Mouse (Mus musculus) forebrain, embryonic 10.5 days (tissue): ENCODE measurements around the gene Hpd. TPM values are rescaled to one million over a fixed set of nuclear protein-coding genes. Genes with fewer than 3 reads are reported as not detected.
"Not testable (repeated sequence)": the region's sequence is repeated elsewhere in the genome, so short reads cannot be mapped to it uniquely, and the experiment has no call there.

ENCODE experiments used
- DNase-seq: peaks from one replicate; pipeline ENCODE4 v3.0.0-alpha.2; 2017; ENCODE audit warnings: low spot score; ENCODE audit errors: extremely low spot score
- H3K27ac ChIP-seq: fragments of 300-500 bp; sonication (generic); 2 replicates; pipeline ENCODE4 v1.5.1; 2016; ENCODE audit warnings: mild to moderate bottlenecking
- H3K27me3 ChIP-seq: fragments of 300-500 bp; sonication (generic); 2 replicates; pipeline ENCODE4 v1.6.1; 2016; ENCODE audit warnings: mild to moderate bottlenecking; ENCODE audit not compliant: poor library complexity, severe bottlenecking
- H3K36me3 ChIP-seq: fragments of 300-500 bp; sonication (generic); replicated peaks from 2 replicates; pipeline ENCODE4 v1.6.1; 2016; ENCODE audit warnings: mild to moderate bottlenecking, moderate library complexity
- H3K4me1 ChIP-seq: fragments of 300-500 bp; sonication (generic); 2 replicates; pipeline ENCODE4 v1.6.1; 2016
- H3K4me3 ChIP-seq: fragments of 300-500 bp; sonication (generic); 2 replicates; pipeline ENCODE4 v1.5.1; 2016; ENCODE audit warnings: mild to moderate bottlenecking, moderate library complexity
- H3K9me3 ChIP-seq: fragments of 300-500 bp; sonication (generic); 2 replicates; pipeline ENCODE4 v1.6.1; 2016; ENCODE audit warnings: mild to moderate bottlenecking, moderate library complexity
- whole genome bisulfite sequencing: fragments of 180-500 bp; shearing (Covaris S2); methylation state at CpG from one replicate; pipeline ENCODE4 v1.1.7; 2016; 5-methylcytosine and 5-hydroxymethylcytosine counted together
- polyA plus RNA-seq: library from polyadenylated mRNA; unstranded; fragments of >200 nt; fragmentation: Nextera tagmentation; extraction: Ambion mirVana; gene quantifications from 2 replicates; pipeline ENCODE4 v1.2.1, GENCODE M21; 2016

Gene Hpd
- polyA plus RNA-seq, 1 experiment from 2014 or later: 0.31 TPM

GRCm38 (mm10) chr5:123200816-123201522 is 18.4 kb upstream of the Hpd start:
- WGBS: 90% methylated on average over 6 of the region's 7 CpGs
- H3K36me3 ChIP-seq, H3K9me3 ChIP-seq, H3K4me1 ChIP-seq, H3K4me3 ChIP-seq, H3K27ac ChIP-seq, DNase-seq, H3K27me3 ChIP-seq: not testable (repeated sequence)

GRCm38 (mm10) chr5:123198523-123198922 is 16.0 kb upstream of the Hpd start:
- WGBS: 85% methylated on average over 4 of the region's 4 CpGs
- no peaks in the 10 kb centered on the region for H3K27me3 ChIP-seq

DNA sequence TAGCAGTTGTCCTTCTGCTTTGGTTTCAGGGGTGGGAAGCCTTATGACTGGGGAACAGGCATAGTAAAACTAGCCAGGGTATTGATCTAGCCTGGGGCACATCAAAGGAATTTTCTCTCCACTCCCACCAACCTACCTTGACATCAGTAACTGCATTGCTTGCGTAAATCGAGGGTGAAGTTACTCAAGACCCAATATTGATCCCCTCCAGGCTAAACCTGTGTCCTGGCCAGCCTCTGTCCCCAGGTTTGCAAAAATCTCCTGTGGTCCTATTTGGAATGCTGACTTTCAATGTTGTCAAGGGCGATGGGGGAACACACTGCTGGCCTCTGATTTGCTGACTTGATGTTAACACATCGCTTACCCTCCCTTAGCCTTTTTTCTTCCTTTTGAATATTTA is 14.2 kb upstream of the Hpd start:
- Histone ChIP-seq H3K36me3 (no peaks in the 10 kb centered on the region), H3K4me3 (no peak overlapping the region), H3K4me1 (0 out of 2 replicates have a peak, but pooled peaks cover 3% of the 10 kb centered on the region), H3K9me3 (no peaks in the 10 kb centered on the region), H3K27ac (no peak overlapping the region), H3K27me3 (no peaks in the 10 kb centered on the region)
- WGBS: 83% methylated on average over 4 of the region's 4 CpGs
- no peak for DNase-seq

More at GRCm38 (mm10) chr5:123198523-123198922, 16.0 kb upstream of the Hpd start:
- H3K4me3 ChIP-seq: no peak overlapping the region
- no peak for DNase-seq
- no peak overlapping the region for H3K27ac ChIP-seq
- H3K4me1 ChIP-seq: no peaks in the 10 kb centered on the region
- no peaks in the 10 kb centered on the region for H3K36me3 ChIP-seq
- H3K9me3 ChIP-seq: no peaks in the 10 kb centered on the region

GRCm38 (mm10) chr5:123195500-123196000 is 13.0 kb upstream of the Hpd start:
- Histone ChIP-seq H3K4me3 (no peak overlapping the region), H3K9me3 (no peaks in the 10 kb centered on the region), H3K36me3 (no peaks in the 10 kb centered on the region), H3K4me1 (0 out of 2 replicates have a peak, but pooled peaks cover 3% of the 10 kb centered on the region), H3K27me3 (no peaks in the 10 kb centered on the region), H3K27ac (no peak overlapping the region)
- 91% methylated on average over 16 of the region's 16 CpGs for WGBS
- DNase-seq: no peak

DNA sequence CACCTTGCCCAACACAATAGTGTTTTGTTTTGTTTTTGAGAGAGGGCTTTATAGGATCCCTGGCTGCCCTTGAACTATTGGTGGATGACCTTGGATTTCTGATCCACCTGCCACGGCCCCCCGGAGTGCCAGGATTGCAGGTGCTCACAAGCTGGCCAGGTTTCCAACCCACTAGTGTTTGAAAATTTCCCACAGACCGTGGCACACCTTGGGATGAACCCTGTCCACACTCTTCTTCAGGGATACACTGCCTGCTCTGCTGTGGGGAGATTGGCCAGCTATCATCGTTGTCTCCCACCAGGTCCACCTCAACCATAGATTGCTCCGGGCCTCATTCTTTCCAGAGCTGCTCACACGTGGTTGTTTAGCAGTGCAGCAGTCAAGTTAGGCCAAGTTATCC is 12.3 kb upstream of the Hpd start:
- Histone ChIP-seq H3K36me3 (no peaks in the 10 kb centered on the region), H3K4me1 (0 out of 2 replicates have a peak, but pooled peaks cover 3% of the 10 kb centered on the region), H3K27ac (no peak overlapping the region), H3K9me3 (no peaks in the 10 kb centered on the region), H3K4me3 (no peak overlapping the region), H3K27me3 (no peaks in the 10 kb centered on the region)
- 88% methylated on average over 6 of the region's 6 CpGs for WGBS
- no peak for DNase-seq

DNA sequence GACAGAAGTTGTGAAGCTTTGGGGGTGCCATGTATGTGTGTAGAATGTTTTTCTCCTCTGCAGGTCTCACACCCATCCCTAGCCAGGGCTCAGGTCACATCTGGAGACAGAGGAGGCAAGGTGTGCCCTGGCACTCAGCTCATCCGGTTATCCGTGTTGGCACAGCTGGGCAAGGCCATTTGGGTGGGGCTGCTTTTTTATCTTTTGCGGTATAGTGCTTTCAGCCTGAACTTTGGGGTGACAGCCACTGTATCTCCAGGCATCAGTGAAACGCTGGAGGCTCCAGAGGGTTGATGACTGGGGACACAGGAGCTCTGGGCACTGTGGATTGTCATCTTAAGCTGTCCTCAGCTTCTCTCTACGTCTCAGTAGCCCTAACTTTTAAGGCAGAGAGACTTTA is 10.9 kb upstream of the Hpd start:
- WGBS: 86% methylated on average over 5 of the region's 5 CpGs
- Histone ChIP-seq H3K36me3 (no peaks in the 10 kb centered on the region), H3K27me3 (no peaks in the 10 kb centered on the region), H3K4me1 (0 out of 2 replicates have a peak, but pooled peaks cover 3% of the 10 kb centered on the region), H3K9me3 (no peaks in the 10 kb centered on the region), H3K27ac (no peak overlapping the region), H3K4me3 (no peak overlapping the region)
- DNase-seq: no peak

DNA sequence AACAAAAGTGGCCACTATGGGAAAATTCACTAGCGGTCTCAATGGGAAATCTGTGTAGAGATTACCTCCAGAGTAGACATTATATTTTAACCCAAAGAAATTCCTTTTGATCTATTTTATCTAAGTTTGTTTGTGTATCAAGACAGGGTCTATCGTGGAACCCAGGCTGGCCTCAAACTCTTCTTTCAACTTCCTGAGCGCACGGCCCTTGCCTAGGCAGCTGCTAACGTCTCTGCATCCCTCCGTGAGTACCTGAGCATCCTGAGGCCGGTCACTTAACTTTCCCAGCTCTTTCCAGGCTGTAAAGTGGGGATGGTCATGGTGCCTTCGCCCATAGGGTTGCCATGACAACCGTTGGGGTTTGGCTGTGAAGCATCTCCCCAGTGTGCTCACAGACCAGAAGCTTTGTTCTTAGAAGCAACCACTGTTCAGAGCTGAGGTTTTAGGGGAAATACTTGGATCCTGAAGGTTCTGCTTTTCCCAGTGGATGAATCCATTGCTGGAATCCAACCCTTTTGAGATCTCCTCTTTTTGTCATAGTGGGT is 10.2 kb upstream of the Hpd start:
- Histone ChIP-seq H3K27me3 (no peaks in the 10 kb centered on the region), H3K27ac (no peak overlapping the region), H3K4me3 (no peak overlapping the region), H3K36me3 (no peaks in the 10 kb centered on the region), H3K9me3 (no peaks in the 10 kb centered on the region), H3K4me1 (0 out of 2 replicates have a peak, but pooled peaks cover 3% of the 10 kb centered on the region)
- 64% methylated on average over 9 of the region's 9 CpGs for WGBS
- DNase-seq: no peak

GRCm38 (mm10) chr5:123191427-123191826 is 8.9 kb upstream of the Hpd start:
- Histone ChIP-seq H3K27ac (no peak overlapping the region), H3K4me1 (0 out of 2 replicates have a peak, but pooled peaks cover 3% of the 10 kb centered on the region), H3K9me3 (no peaks in the 10 kb centered on the region), H3K27me3 (no peaks in the 10 kb centered on the region), H3K4me3 (no peak overlapping the region), H3K36me3 (no peaks in the 10 kb centered on the region)
- no peak for DNase-seq
- WGBS: 87% methylated on average over 6 of the region's 6 CpGs

DNA sequence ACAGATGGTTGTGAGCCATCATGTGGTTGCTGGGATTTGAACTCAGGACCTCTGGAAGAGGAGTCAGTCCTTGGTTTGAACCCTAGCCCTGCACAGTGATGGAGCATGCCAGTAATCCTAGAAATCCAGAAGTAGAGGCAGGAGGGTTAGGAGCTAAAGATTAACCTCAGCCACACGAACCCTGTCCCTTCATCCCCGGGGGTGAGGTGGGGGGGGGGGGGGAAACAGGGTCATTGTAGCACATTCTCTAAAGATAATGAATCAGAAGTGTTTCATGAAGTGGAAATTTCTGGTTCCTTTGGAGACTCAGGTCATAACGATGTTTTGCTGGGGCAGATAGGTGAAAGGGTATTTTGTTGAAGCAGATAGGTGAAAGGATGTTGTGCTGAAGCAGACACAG is 8.4 kb upstream of the Hpd start:
- no peak overlapping the region for H3K4me3 ChIP-seq
- 83% methylated on average over 3 of the region's 3 CpGs for WGBS
- H3K27ac ChIP-seq: no peak overlapping the region
- no peaks in the 10 kb centered on the region for H3K36me3 ChIP-seq
- H3K9me3 ChIP-seq: no peaks in the 10 kb centered on the region
- H3K4me1 ChIP-seq: 0 out of 2 replicates have a peak, but pooled peaks cover 3% of the 10 kb centered on the region
- no peaks in the 10 kb centered on the region for H3K27me3 ChIP-seq
- DNase-seq: no peak

GRCm38 (mm10) chr5:123187306-123187705 is 4.8 kb upstream of the Hpd start:
- Histone ChIP-seq H3K4me1 (no peaks in the 10 kb centered on the region), H3K27ac (no peak overlapping the region), H3K4me3 (no peak overlapping the region), H3K36me3 (no peaks in the 10 kb centered on the region), H3K27me3 (no peaks in the 10 kb centered on the region), H3K9me3 (no peaks in the 10 kb centered on the region)
- no peak for DNase-seq
- WGBS: 94% methylated on average over 3 of the region's 3 CpGs

DNA sequence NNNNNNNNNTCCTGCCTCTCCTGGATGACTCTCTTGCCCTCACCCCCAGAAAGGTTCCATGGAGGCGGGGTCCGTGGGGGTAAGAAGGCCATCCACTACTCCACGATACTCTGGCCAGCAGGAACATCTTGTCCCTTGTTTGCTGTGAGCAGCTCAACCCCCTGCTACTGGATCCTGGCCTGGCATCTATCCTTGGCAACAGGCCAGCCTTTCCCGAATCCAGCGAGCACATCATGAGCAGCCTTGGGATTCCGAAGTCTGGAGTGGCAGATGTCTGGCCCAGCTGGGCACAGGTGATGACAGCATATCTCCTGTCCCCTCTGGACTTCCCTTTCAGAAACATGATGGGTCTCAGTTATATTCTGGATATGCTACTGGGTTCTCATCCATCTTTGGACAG is 3.4 kb upstream of the Hpd start:
- Histone ChIP-seq H3K36me3 (no peaks in the 10 kb centered on the region), H3K27ac (no peak overlapping the region), H3K4me3 (no peak overlapping the region), H3K4me1 (no peaks in the 10 kb centered on the region), H3K9me3 (no peaks in the 10 kb centered on the region), H3K27me3 (no peaks in the 10 kb centered on the region)
- DNase-seq: no peak
- WGBS: 84% methylated on average over 6 of the region's 6 CpGs

GRCm38 (mm10) chr5:123181536-123181935 is 991 bp downstream of the Hpd start:
- Histone ChIP-seq H3K36me3 (no peaks in the 10 kb centered on the region), H3K4me1 (no peaks in the 10 kb centered on the region), H3K4me3 (no peak overlapping the region), H3K9me3 (peaks cover 4% of the 10 kb centered on the region; the same call in 1 of the 2 replicates), H3K27ac (no peak overlapping the region), H3K27me3 (no peaks in the 10 kb centered on the region)
- 79% methylated on average over 6 of the region's 6 CpGs for WGBS
- DNase-seq: no peak

GRCm38 (mm10) chr5:123180390-123180789 is 2.1 kb downstream of the Hpd start:
- Histone ChIP-seq H3K36me3 (no peaks in the 10 kb centered on the region), H3K27me3 (no peaks in the 10 kb centered on the region), H3K4me1 (no peaks in the 10 kb centered on the region), H3K4me3 (no peak overlapping the region), H3K27ac (no peak overlapping the region), H3K9me3 (peaks cover 6% of the 10 kb centered on the region; the same call in 1 of the 2 replicates)
- WGBS: 92% methylated on average over 15 of the region's 15 CpGs
- DNase-seq: no peak
